Mouse (Mus musculus) lung, adult 2 months (tissue): ENCODE measurements around the gene Gm4778.

Experiments used
- CTCF ChIP-seq: fragments of 200-500 bp; IDR thresholded peaks from 2 replicates; pipeline ENCODE4 v1.5.1; 2011; ENCODE audit warnings: mild to moderate bottlenecking, low read length, control low read depth; ENCODE audit not compliant: insufficient read depth
- POLR2A ChIP-seq: fragments of 200-500 bp; IDR thresholded peaks from 2 replicates; pipeline ENCODE4 v1.6.1; 2011; ENCODE audit warnings: low read depth, mild to moderate bottlenecking, control low read depth, low read length, borderline replicate concordance; ENCODE audit errors: extremely low read depth

DNA sequence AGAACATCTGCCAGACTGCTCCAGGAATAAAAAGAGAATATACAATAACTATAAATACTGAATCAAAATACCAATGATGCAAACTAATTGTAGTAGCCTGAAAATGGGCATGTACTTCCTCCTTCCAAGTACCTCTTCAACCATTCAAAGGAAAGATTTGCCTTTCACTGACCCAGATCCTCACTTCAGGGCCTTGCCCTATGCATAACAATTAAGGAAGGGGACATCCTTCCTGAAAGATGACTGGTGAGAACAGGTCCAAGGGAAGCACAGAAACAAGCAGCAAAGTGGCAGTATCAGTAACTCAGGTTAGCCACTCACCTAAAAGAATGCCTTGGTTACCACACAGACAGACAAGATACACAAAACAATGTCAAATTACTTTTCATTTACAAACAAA is 43.1 kb downstream of the Gm4778 start:
- TF ChIP-seq POLR2A = no peak
- TF ChIP-seq CTCF = no peak
